Mouse (Mus musculus): Measurements from ENCODE around the gene Dok1.

DNA sequence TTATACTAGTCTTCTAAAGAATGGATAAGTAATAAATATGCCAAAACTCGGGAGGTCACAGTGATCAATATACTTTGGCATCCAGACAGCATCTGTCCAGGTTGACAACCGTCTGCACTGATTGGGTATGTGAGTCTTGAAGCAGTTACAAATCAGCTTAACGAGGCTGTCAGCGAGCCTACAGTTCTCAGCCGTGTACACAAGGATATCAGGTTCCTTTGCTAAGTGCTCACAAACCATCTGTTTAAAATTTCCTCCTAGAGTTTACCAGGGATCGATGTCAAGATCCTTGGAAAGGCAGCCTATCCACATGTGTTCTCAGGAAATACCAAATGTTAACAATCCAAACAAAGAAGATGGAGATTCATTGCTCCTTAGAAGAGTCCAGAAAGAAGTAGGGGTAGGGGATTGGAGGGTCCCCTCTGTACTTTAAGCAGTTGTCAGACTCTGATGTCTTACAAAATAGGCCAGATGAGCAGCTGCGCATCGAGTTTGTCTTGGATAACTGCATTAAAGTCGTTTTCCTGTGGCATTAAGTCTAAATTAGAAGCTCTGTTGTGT, 45.8 kb downstream of the Dok1 start:
- TF ChIP-seq GATA1 (IDR thresholded peaks at IDR 0.05; ENCODE audit: low read depth, low read length) (no peak), POLR2AphosphoS5 (IDR thresholded peaks at IDR 0.05; ENCODE audit: borderline replicate concordance, low read depth, low read length) (no peak), POLR2A (IDR thresholded peaks at IDR 0.05; ENCODE audit: control insufficient read depth in 1 of 2, insufficient read depth in 1 of 2, low read depth in 1 of 2, low read length in 2 of 2, poor library complexity in 1 of 2) (no peak), CHD1 (IDR thresholded peaks at IDR 0.05; ENCODE audit: low read depth, low read length) (no peak), CTCF (IDR thresholded peaks at IDR 0.05 in 2 of 3, conservative IDR thresholded peaks at IDR 0.05 in 1 of 3; ENCODE audit: control insufficient read depth in 1 of 3, insufficient read depth in 1 of 3, low read depth in 2 of 3, low read length in 3 of 3, poor library complexity in 1 of 3, severe bottlenecking in 1 of 3) (no peak), USF2 (IDR thresholded peaks at IDR 0.05; ENCODE audit: borderline replicate concordance in 1 of 2, insufficient read depth in 1 of 2, low read depth in 1 of 2, low read length in 2 of 2) (no peak), EP300 (IDR thresholded peaks at IDR 0.05; ENCODE audit: low read depth in 1 of 2, low read length in 2 of 2) (no peak), TCF12 (IDR thresholded peaks at IDR 0.05; ENCODE audit: low read depth, low read length) (no peak)
